9 mouse cellular contexts compared by ENCODE assay signal in genomic region chr19:58395785-58396603, GRCm38 (mm10). TPM values are rescaled to one million over a fixed set of nuclear protein-coding genes. Genes with fewer than 3 reads are reported as not detected.
DNase-seq lines count a peak whose midpoint lies in the region; ATAC-seq lines count a peak whose summit lies in the region.
"Had no signal": no experiment of that assay in that cellular context is flagged by ENCODE, and none has a peak within 500 bp of the region (broad histone marks: within the 10 kb centered on the region; RNA-seq: fewer than 3 reads in every experiment).

No protein-coding gene starts in this region.

- no peaks in the 10 kb centered on the region for H3K27me3 ChIP-seq in kidney, embryonic 15.5 days
- H3K27me3 ChIP-seq in limb, embryonic 10.5 days (ENCODE audit: low read depth, poor library complexity, severe bottlenecking), result no peaks in the 10 kb centered on the region
- no peaks in the 10 kb centered on the region for H3K27me3 ChIP-seq in neural tube, embryonic 14.5 days (ENCODE audit: control insufficient read depth, insufficient read depth, low read length)

- DNase-seq in kidney, postnatal 14 days, result no peak
- DNase-seq in embryo, embryonic 11.5 days (ENCODE audit: low read depth, low spot score), result peak; percentile 19
- peak; percentile 64 for DNase-seq in limb, embryonic 10.5 days (ENCODE audit: low spot score)
- no peak for DNase-seq in c-Kit-positive CD71-positive TER-119-positive erythroid progenitor cells, embryonic 14.5 days (ENCODE audit: low spot score)
- DNase-seq in spleen, postnatal 4 days (ENCODE audit: low spot score in 2 of 2), result no peak
- DNase-seq in heart, postnatal 14 days, result no peak
- DNase-seq: right cerebral cortex, postnatal 14 days had no signal

- peak; percentile 55 for ATAC-seq in kidney, embryonic 15.5 days (replicated peaks; ENCODE audit: low FRiP score)
- peak; percentile 45; the same call in 1 of the 2 replicates for ATAC-seq in neural tube, embryonic 14.5 days (ENCODE audit: low read depth)

- no peaks in the 10 kb centered on the region for H3K36me3 ChIP-seq in kidney, embryonic 15.5 days
- no peaks in the 10 kb centered on the region for H3K36me3 ChIP-seq in limb, embryonic 10.5 days
- no peaks in the 10 kb centered on the region for H3K36me3 ChIP-seq in neural tube, embryonic 14.5 days (ENCODE audit: control insufficient read depth, insufficient read depth, low read length)

- no peaks in the 10 kb centered on the region for H3K9me3 ChIP-seq in kidney, embryonic 15.5 days (replicated peaks)
- H3K9me3 ChIP-seq in limb, embryonic 10.5 days (replicated peaks), result no peaks in the 10 kb centered on the region
- no peaks in the 10 kb centered on the region for H3K9me3 ChIP-seq in neural tube, embryonic 14.5 days (ENCODE audit: control insufficient read depth, low read length)

- H3K4me3 ChIP-seq in kidney, embryonic 15.5 days (replicated peaks), result 0 out of 2 replicates have a peak overlapping the region, but pooled peaks have one; percentile 7
- 0 out of 2 replicates have a peak overlapping the region, but pooled peaks have one; percentile 4 for H3K4me3 ChIP-seq in limb, embryonic 10.5 days
- H3K4me3 ChIP-seq in neural tube, embryonic 14.5 days (ENCODE audit: low read depth, low read length), result no peak overlapping the region

- intact Hi-C loops in heart, postnatal 14 days (cut with DNase I), result no loop called here

- peaks cover 34% of the 10 kb centered on the region for H3K4me1 ChIP-seq in kidney, embryonic 15.5 days
- peaks cover 26% of the 10 kb centered on the region for H3K4me1 ChIP-seq in limb, embryonic 10.5 days
- H3K4me1 ChIP-seq in neural tube, embryonic 14.5 days (ENCODE audit: control insufficient read depth, insufficient read depth, low read length), result peaks cover 10% of the 10 kb centered on the region; the same call in 1 of the 2 replicates

- peak overlapping the region; percentile 90 for H3K27ac ChIP-seq in kidney, embryonic 15.5 days
- H3K27ac ChIP-seq in limb, embryonic 10.5 days, result peak overlapping the region; percentile 87
- peak overlapping the region; percentile 72 for H3K27ac ChIP-seq in neural tube, embryonic 14.5 days (ENCODE audit: low read depth, low read length)

- WGBS in kidney, embryonic 15.5 days, result 19% methylated on average over 16 of the region's 16 CpGs
- WGBS in limb, embryonic 10.5 days, result 71% methylated on average over 16 of the region's 16 CpGs
- 47% methylated on average over 16 of the region's 16 CpGs for WGBS in neural tube, embryonic 14.5 days

- H3K9ac ChIP-seq in kidney, embryonic 15.5 days, result 0 out of 2 replicates have a peak overlapping the region, but pooled peaks have one; percentile 21
- H3K9ac ChIP-seq in neural tube, embryonic 14.5 days (replicated peaks; ENCODE audit: low read depth, low read length), result no peak overlapping the region

- peak overlapping the region; percentile 46 for H3K4me2 ChIP-seq in kidney, embryonic 15.5 days
- no peak overlapping the region; the same call in 1 of the 2 replicates for H3K4me2 ChIP-seq in neural tube, embryonic 14.5 days (ENCODE audit: low read depth, low read length)

RNA-seq across cellular contexts. Expression of gene Gfra1, which starts 59.7 kb away (rescaled TPM):
- 65.3 and 67.8 TPM in 2 replicates for polyA plus RNA-seq in kidney, embryonic 15.5 days (2015; fragmentation: Nextera tagmentation; extraction: Ambion mirVana)
- 3.0 and 5.1 TPM in 2 replicates for polyA plus RNA-seq in limb, embryonic 10.5 days (2016; fragmentation: Nextera tagmentation; extraction: Ambion mirVana)
- polyA plus RNA-seq in neural tube, embryonic 14.5 days (2014; fragmentation: Nextera tagmentation; extraction: Ambion mirVana), result 67.8 and 67.9 TPM in 2 replicates
- 1 to 10 TPM; 3.9 to 4.2 TPM for total RNA-seq in heart, postnatal 14 days (2021)

Comparison
In these comparisons a context has a peak if more than half of its experiments do, and no peak if none do; other contexts are left out.
1. DNase-seq: peak in embryo, embryonic 11.5 days (single experiment) and limb, embryonic 10.5 days (single experiment); none in kidney, postnatal 14 days (single experiment), c-Kit-positive CD71-positive TER-119-positive erythroid progenitor cells, embryonic 14.5 days (single experiment), spleen, postnatal 4 days (0 of 2) and heart, postnatal 14 days (0 of 2).
2. RNA of gene Gfra1, which starts 59.7 kb away (polyA plus RNA-seq): 67.8 to 67.9 TPM in neural tube, embryonic 14.5 days and 65.3 to 67.8 TPM in kidney, embryonic 15.5 days; 3.0 to 5.1 TPM in limb, embryonic 10.5 days; every median in the first group is over 10 times any median in the second.
3. Peak in every context shown above with its lines, with median percentiles within 50 percentile points of each other: H3K27ac ChIP-seq.